Mouse (Mus musculus) brain, embryonic 14.5 days (tissue): ENCODE data around the gene Csdc2. TPM values are rescaled to one million over a fixed set of nuclear protein-coding genes. Genes with fewer than 3 reads are reported as not detected.

Experiments
- DNase-seq: peaks from one replicate; pipeline ENCODE4 v3.0.0-alpha.2; 2011; ENCODE audit warnings: low read depth
- CTCF ChIP-seq: fragments of 200-500 bp; IDR thresholded peaks from 2 replicates; pipeline ENCODE4 v1.5.1; 2012; ENCODE audit warnings: inconsistent platforms, mild to moderate bottlenecking, moderate library complexity, borderline replicate concordance; ENCODE audit not compliant: insufficient read depth, insufficient read length; ENCODE audit errors: extremely low read depth
- POLR2A ChIP-seq: fragments of 200-500 bp; IDR thresholded peaks from 2 replicates; pipeline ENCODE4 v1.6.1; 2012; ENCODE audit warnings: mild to moderate bottlenecking, inconsistent platforms, borderline replicate concordance; ENCODE audit not compliant: poor library complexity, insufficient read depth, insufficient read length, severe bottlenecking; ENCODE audit errors: extremely low read depth
- polyA plus RNA-seq: library from polyadenylated mRNA; depleted of rRNA; stranded (reverse); fragments of >200 nt; gene quantifications from 2 replicates; pipeline ENCODE4 v1.2.3, GENCODE M21; 2012

Gene Csdc2
- polyA plus RNA-seq, 1 experiment = 128 TPM

- DNase-seq = peak; percentile 80
- TF ChIP-seq POLR2A = no peak
- TF ChIP-seq CTCF = no peak
Measured at GRCm38 (mm10) chr15:81928277-81928676, 8.3 kb upstream of the Csdc2 start.

GRCm38 (mm10) chr15:81932951-81933470 is 3.5 kb upstream of the Csdc2 start:
- TF ChIP-seq POLR2A (no peak), CTCF (no peak)
- DNase-seq = peak; percentile 32

GRCm38 (mm10) chr15:81933986-81934385 is 2.6 kb upstream of the Csdc2 start:
- TF ChIP-seq POLR2A (no peak), CTCF (no peak)
- no peak for DNase-seq

- no peak for DNase-seq
- no peak for TF ChIP-seq CTCF
- no peak for TF ChIP-seq POLR2A
Measured at GRCm38 (mm10) chr15:81935869-81936637, 506 bp upstream of the Csdc2 start.

GRCm38 (mm10) chr15:81937098-81937972 is 776 bp downstream of the Csdc2 start:
- TF ChIP-seq CTCF = no peak
- 0 out of 2 replicates have a peak, but pooled peaks have one; percentile 0 for TF ChIP-seq POLR2A
- DNase-seq = peak; percentile 81

- peak; percentile 72 for DNase-seq
- peak; percentile 74 for TF ChIP-seq CTCF
- no peak for TF ChIP-seq POLR2A
Measured at GRCm38 (mm10) chr15:81938246-81938645, 1.7 kb downstream of the Csdc2 start.

- no peak for TF ChIP-seq CTCF
- TF ChIP-seq POLR2A = no peak
- DNase-seq = no peak
Measured at GRCm38 (mm10) chr15:81939157-81939715, 2.7 kb downstream of the Csdc2 start.

GRCm38 (mm10) chr15:81939774-81940173 is 3.2 kb downstream of the Csdc2 start:
- TF ChIP-seq CTCF = no peak
- no peak for TF ChIP-seq POLR2A
- DNase-seq = no peak

- no peak for DNase-seq
- TF ChIP-seq POLR2A = no peak
- no peak for TF ChIP-seq CTCF
Measured at GRCm38 (mm10) chr15:81940219-81940618, 3.7 kb downstream of the Csdc2 start.

GRCm38 (mm10) chr15:81941010-81941409 is 4.5 kb downstream of the Csdc2 start:
- TF ChIP-seq CTCF = peak; percentile 9; the same call in 1 of the 2 replicates
- no peak for TF ChIP-seq POLR2A
- DNase-seq = no peak
